Mouse (Mus musculus): Measurements from ENCODE around the gene A830031A19Rik. TPM values are rescaled to one million over a fixed set of nuclear protein-coding genes. Genes with fewer than 3 reads are reported as not detected.
A peak's percentile ranks its signal among the peaks of the same experiment; 100 is the strongest.

The A830031A19Rik gene
- polyA plus RNA-seq, 1 experiment from 2014 or later, result not detected

DNA sequence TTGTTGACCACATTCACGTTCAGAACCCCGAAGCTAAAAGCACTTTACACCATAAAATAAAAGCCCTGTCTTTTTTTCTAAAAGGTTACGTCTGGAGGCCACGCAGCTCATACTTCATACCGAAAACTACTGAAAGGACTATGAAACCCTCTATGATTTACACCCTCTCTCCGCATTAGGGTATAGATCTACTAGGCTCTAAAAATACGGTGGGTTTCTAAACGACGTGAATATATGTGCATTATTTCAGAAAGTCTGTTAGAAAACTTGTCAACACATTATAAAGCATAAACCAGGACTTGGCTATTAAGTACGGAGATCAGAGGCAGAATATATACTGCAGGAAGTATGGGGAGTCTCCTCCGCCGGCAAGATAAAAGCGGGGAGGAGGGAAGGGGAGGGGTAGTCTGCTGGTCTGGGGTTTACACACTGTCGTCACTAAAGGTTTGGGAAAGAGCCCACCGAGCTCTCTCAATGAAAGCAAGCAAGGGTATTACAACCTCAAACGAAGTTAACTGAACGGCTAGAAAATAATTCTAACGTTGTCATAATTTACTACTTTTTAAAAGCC lies 748 bp downstream of the A830031A19Rik start:
- Histone ChIP-seq H3K9ac (no peak overlapping the region), H3K9me3 (no peaks in the 10 kb centered on the region), H3K27ac (no peak overlapping the region), H3K4me1 (peaks cover 11% of the 10 kb centered on the region; the same call in 1 of the 2 replicates), H3K4me3 (peak overlapping the region; percentile 30), H3K4me2 (replicated peaks) (peak overlapping the region; percentile 88), H3K27me3 (no peaks in the 10 kb centered on the region; the same call in 1 of the 2 replicates), H3K36me3 (no peaks in the 10 kb centered on the region)
- no peak for ATAC-seq (ENCODE audit: insufficient number of reproducible peaks, insufficient read depth, low FRiP score, low TSS enrichment)
- WGBS, result under 1% methylated on average over 18 of the region's 18 CpGs

DNA sequence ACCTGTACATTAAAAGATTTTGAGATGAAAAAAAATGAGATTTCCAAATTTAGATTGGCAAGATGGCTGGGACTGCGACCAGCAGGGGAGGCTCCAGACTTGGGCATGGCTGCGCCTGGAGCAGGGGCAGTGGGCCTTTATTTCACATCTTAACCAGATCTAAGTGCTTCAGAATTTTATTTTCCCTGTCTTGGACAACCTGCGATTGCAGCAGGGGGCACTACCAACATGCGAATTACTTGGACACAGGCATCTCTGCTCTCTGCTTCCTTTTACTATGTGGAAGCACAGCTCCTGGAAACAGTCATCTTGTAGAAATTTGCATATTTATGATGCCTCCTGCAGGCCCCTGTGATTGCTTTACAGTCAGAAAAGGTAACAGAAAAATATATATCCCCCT lies 9.5 kb downstream of the A830031A19Rik start:
- peak; percentile 68; the same call in 1 of the 2 replicates for ATAC-seq (ENCODE audit: insufficient number of reproducible peaks, insufficient read depth, low FRiP score, low TSS enrichment)
- H3K4me2 ChIP-seq (replicated peaks), result no peak overlapping the region
- no peak overlapping the region for H3K27ac ChIP-seq
- no peak overlapping the region for H3K9ac ChIP-seq
- no peaks in the 10 kb centered on the region for H3K9me3 ChIP-seq
- no peak overlapping the region for H3K4me3 ChIP-seq
- WGBS, result 39% methylated on average over 4 of the region's 4 CpGs
- no peaks in the 10 kb centered on the region for H3K27me3 ChIP-seq
- H3K36me3 ChIP-seq, result no peaks in the 10 kb centered on the region
- peaks cover 23% of the 10 kb centered on the region; the same call in 1 of the 2 replicates for H3K4me1 ChIP-seq

- Histone ChIP-seq H3K9ac (no peak overlapping the region), H3K4me3 (no peak overlapping the region), H3K4me2 (replicated peaks) (no peak overlapping the region), H3K27me3 (no peaks in the 10 kb centered on the region), H3K9me3 (no peaks in the 10 kb centered on the region), H3K27ac (no peak overlapping the region), H3K36me3 (no peaks in the 10 kb centered on the region), H3K4me1 (peaks cover 24% of the 10 kb centered on the region; the same call in 1 of the 2 replicates)
- WGBS, result 68% methylated on average over 6 of the region's 6 CpGs
- ATAC-seq (ENCODE audit: insufficient number of reproducible peaks, insufficient read depth, low FRiP score, low TSS enrichment), result no peak
Observed at GRCm38 (mm10) chr11:24064221-24064620, 10.6 kb downstream of the A830031A19Rik start.

GRCm38 (mm10) chr11:24062495-24063096 lies 12.3 kb downstream of the A830031A19Rik start:
- peaks cover 29% of the 10 kb centered on the region; the same call in 1 of the 2 replicates for H3K4me1 ChIP-seq

DNA sequence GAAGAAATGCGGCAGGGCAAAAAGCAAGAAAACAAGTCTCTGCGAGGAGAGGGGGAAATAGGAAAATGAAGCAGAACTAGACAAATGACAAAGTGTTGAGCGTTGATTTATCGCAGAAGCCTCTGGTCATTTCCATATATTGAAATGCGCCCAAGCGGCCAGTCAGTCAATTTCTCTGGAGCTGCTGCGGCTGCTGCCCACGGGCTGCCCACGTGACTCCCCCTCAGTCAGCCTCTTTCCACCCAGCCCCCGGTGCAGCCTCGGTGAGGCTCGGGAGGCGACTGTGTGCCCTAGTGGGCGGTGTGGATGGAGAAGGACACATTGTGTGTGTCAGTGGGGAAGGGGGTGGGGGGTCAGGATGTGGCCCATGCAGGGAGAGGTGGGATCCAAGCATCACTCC lies 13.0 kb downstream of the A830031A19Rik start:
- Histone ChIP-seq H3K4me1 (peaks cover 29% of the 10 kb centered on the region; the same call in 1 of the 2 replicates), H3K9me3 (no peaks in the 10 kb centered on the region), H3K9ac (no peak overlapping the region; the same call in 1 of the 2 replicates), H3K4me2 (replicated peaks) (peak overlapping the region; percentile 64), H3K27me3 (0 out of 2 replicates have a peak, but pooled peaks cover 2% of the 10 kb centered on the region), H3K27ac (peak overlapping the region; percentile 18; the same call in 1 of the 2 replicates), H3K4me3 (peak overlapping the region; percentile 28), H3K36me3 (no peaks in the 10 kb centered on the region)
- no peak for ATAC-seq (ENCODE audit: insufficient number of reproducible peaks, insufficient read depth, low FRiP score, low TSS enrichment)
- under 1% methylated on average over 14 of the region's 14 CpGs for WGBS

More at GRCm38 (mm10) chr11:24062495-24063096, 12.3 kb downstream of the A830031A19Rik start:
- Histone ChIP-seq H3K9me3 (no peaks in the 10 kb centered on the region), H3K27ac (no peak overlapping the region), H3K4me3 (no peak overlapping the region), H3K4me2 (replicated peaks) (peak overlapping the region; percentile 64), H3K27me3 (0 out of 2 replicates have a peak, but pooled peaks cover 2% of the 10 kb centered on the region), H3K36me3 (no peaks in the 10 kb centered on the region), H3K9ac (no peak overlapping the region)
- 12% methylated on average over 9 of the region's 9 CpGs for WGBS
- ATAC-seq (ENCODE audit: insufficient number of reproducible peaks, insufficient read depth, low FRiP score, low TSS enrichment), result no peak; the same call in 1 of the 2 replicates

DNA sequence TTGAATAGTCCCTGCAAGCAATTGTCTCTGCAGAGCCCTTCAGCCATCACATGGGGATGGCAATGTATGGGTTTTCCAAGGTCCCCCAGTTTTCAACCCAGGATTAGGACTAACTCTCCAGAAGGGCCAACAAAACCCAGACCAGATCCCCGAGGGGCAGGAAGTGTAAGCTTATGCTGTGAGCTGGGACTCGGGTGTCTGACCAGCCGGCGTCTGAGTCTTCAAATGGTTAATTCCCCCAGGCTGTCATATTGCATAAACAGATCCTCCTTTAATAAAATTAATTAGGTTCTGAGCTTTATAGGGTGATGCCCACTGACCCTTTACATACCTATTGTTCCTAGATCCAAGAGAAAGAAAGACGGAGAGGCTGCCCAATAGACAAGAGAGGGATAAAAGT lies 14.4 kb downstream of the A830031A19Rik start:
- 5% methylated on average over 5 of the region's 5 CpGs for WGBS
- Histone ChIP-seq H3K4me2 (replicated peaks) (peak overlapping the region; percentile 64), H3K9ac (0 out of 2 replicates have a peak overlapping the region, but pooled peaks have one; percentile 24), H3K4me3 (peak overlapping the region; percentile 26), H3K27me3 (0 out of 2 replicates have a peak, but pooled peaks cover 2% of the 10 kb centered on the region), H3K4me1 (peaks cover 29% of the 10 kb centered on the region; the same call in 1 of the 2 replicates), H3K27ac (no peak overlapping the region), H3K9me3 (no peaks in the 10 kb centered on the region), H3K36me3 (no peaks in the 10 kb centered on the region)
- no peak for ATAC-seq (ENCODE audit: insufficient number of reproducible peaks, insufficient read depth, low FRiP score, low TSS enrichment)

DNA sequence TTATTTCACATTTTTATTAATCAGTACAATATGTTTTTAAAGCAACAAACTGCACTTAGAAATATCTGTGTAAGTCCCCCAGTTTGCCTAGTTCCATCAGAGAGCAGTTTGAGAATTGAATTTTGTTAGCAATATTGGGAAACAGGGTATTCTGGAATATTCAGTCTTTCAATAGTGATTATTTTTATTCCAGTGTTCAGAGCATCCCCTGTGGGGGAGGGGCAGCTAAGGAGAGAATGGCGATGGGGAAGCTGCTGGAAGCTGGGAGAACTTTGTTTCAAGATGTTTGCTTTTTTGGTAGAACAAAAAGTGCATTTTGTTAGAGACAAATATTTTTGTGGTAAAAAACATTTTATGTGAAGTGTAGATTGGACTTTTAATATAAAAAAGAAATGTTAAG lies 15.7 kb downstream of the A830031A19Rik start:
- no peak overlapping the region for H3K4me2 ChIP-seq (replicated peaks)
- H3K9ac ChIP-seq, result no peak overlapping the region
- no peak overlapping the region for H3K4me3 ChIP-seq
- no peaks in the 10 kb centered on the region for H3K9me3 ChIP-seq
- no peaks in the 10 kb centered on the region for H3K36me3 ChIP-seq
- no peak for ATAC-seq (ENCODE audit: insufficient number of reproducible peaks, insufficient read depth, low FRiP score, low TSS enrichment)
- WGBS, result 8% methylated on average over 1 of the region's 1 CpGs
- H3K4me1 ChIP-seq, result peaks cover 29% of the 10 kb centered on the region; the same call in 1 of the 2 replicates
- H3K27me3 ChIP-seq, result 0 out of 2 replicates have a peak, but pooled peaks cover 2% of the 10 kb centered on the region
- H3K27ac ChIP-seq, result no peak overlapping the region

DNA sequence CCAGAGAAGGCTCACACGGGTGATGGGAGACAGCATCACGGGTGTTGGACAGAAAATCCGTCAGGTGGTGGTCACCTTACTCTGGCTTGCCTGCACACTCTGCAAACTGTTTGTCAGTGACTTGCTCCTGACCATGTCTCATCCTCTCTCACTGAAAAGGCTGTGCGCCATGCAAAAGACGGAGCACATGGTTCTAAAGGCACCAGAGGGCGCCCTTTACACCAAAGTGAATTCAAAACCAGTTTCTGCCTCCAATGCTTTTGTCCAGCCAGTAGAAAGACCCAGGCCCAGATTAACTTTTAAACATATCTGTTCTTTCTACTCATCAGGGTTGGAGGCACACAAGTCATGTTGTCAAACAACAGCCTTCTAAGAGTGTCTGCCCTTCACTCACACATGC lies 22.0 kb downstream of the A830031A19Rik start:
- Histone ChIP-seq H3K9me3 (no peaks in the 10 kb centered on the region), H3K9ac (no peak overlapping the region), H3K27ac (no peak overlapping the region), H3K4me2 (replicated peaks) (no peak overlapping the region), H3K36me3 (no peaks in the 10 kb centered on the region), H3K4me1 (no peaks in the 10 kb centered on the region), H3K27me3 (no peaks in the 10 kb centered on the region), H3K4me3 (no peak overlapping the region)
- 67% methylated on average over 6 of the region's 6 CpGs for WGBS
- ATAC-seq (ENCODE audit: insufficient number of reproducible peaks, insufficient read depth, low FRiP score, low TSS enrichment), result no peak

- Histone ChIP-seq H3K4me2 (replicated peaks) (peak overlapping the region; percentile 52; the same call in 1 of the 2 replicates), H3K4me3 (no peak overlapping the region), H3K4me1 (no peaks in the 10 kb centered on the region), H3K9ac (no peak overlapping the region), H3K36me3 (no peaks in the 10 kb centered on the region), H3K27ac (no peak overlapping the region), H3K27me3 (no peaks in the 10 kb centered on the region), H3K9me3 (no peaks in the 10 kb centered on the region)
- no peak for ATAC-seq (ENCODE audit: insufficient number of reproducible peaks, insufficient read depth, low FRiP score, low TSS enrichment)
- 83% methylated on average over 11 of the region's 11 CpGs for WGBS
Observed at GRCm38 (mm10) chr11:24050032-24050757, 24.7 kb downstream of the A830031A19Rik start.

- no peak overlapping the region for H3K27ac ChIP-seq
- H3K27me3 ChIP-seq, result no peaks in the 10 kb centered on the region
- peak overlapping the region; percentile 52 for H3K4me2 ChIP-seq (replicated peaks)
- 4% methylated on average over 28 of the region's 28 CpGs for WGBS
- peak overlapping the region; percentile 40 for H3K4me3 ChIP-seq
- no peaks in the 10 kb centered on the region for H3K9me3 ChIP-seq
- peak; percentile 88 for ATAC-seq (ENCODE audit: insufficient number of reproducible peaks, insufficient read depth, low FRiP score, low TSS enrichment)
- H3K9ac ChIP-seq, result peak overlapping the region; percentile 60
- H3K4me1 ChIP-seq, result no peaks in the 10 kb centered on the region
- no peaks in the 10 kb centered on the region for H3K36me3 ChIP-seq
Observed at GRCm38 (mm10) chr11:24049226-24050031, 25.4 kb downstream of the A830031A19Rik start.

DNA sequence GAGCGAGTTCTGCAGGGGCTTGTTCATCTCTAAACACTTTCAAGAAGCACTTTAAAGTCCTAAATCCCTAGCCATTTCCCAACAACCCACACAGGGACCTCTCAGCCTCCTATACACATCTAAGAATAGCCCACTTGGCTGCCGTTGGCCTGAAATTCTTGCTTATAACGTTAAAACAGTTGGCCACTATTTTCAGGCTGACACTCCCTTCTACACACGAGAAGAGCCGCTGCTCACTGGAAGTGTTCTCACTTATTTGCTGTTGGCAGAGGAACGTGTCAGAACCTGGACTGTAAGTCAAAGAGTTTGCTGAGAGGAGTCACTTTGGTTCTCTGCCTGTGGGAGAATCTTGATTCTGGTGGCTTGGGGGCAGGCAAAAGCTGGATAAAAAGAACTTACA lies 30.8 kb downstream of the A830031A19Rik start:
- Histone ChIP-seq H3K27ac (no peak overlapping the region), H3K4me2 (replicated peaks) (no peak overlapping the region), H3K4me1 (no peaks in the 10 kb centered on the region), H3K9ac (no peak overlapping the region), H3K9me3 (no peaks in the 10 kb centered on the region), H3K4me3 (no peak overlapping the region), H3K27me3 (no peaks in the 10 kb centered on the region), H3K36me3 (no peaks in the 10 kb centered on the region)
- WGBS, result 79% methylated on average over 6 of the region's 6 CpGs
- ATAC-seq (ENCODE audit: insufficient number of reproducible peaks, insufficient read depth, low FRiP score, low TSS enrichment), result no peak
